Mouse (Mus musculus) G1E (cell line): Measurements from ENCODE around the gene Sfxn5. TPM values are rescaled to one million over a fixed set of nuclear protein-coding genes. Genes with fewer than 3 reads are reported as not detected.

Experiments used
- ATAC-seq: 2 replicates; pipeline ENCODE4 v1.8.0; 2016; ENCODE audit warnings: mild to moderate bottlenecking; ENCODE audit not compliant: insufficient number of reproducible peaks, poor library complexity, low FRiP score, severe bottlenecking; ENCODE audit errors: extremely low read depth
- DNase-seq: peaks from one replicate; pipeline ENCODE4 v3.0.0; 2012; ENCODE audit warnings: low spot score
- H3K27me3 ChIP-seq: 2 replicates; pipeline ENCODE4 v1.6.1; 2012; ENCODE audit warnings: mild to moderate bottlenecking, low read length, inconsistent platforms; ENCODE audit not compliant: insufficient read depth
- H3K36me3 ChIP-seq: replicated peaks from 2 replicates; pipeline ENCODE3; 2012; ENCODE audit warnings: mild to moderate bottlenecking, inconsistent platforms
- H3K4me1 ChIP-seq: 2 replicates; pipeline ENCODE4 v1.6.1; 2012; ENCODE audit warnings: low read depth, low read length, inconsistent platforms, mixed read lengths; ENCODE audit not compliant: insufficient read depth
- H3K4me3 ChIP-seq: 2 replicates; pipeline ENCODE4 v1.5.1; 2012; ENCODE audit warnings: low read depth, mild to moderate bottlenecking, inconsistent platforms, low read length, moderate library complexity, mixed read lengths
- H3K9me3 ChIP-seq: replicated peaks from 2 replicates; pipeline ENCODE4 v1.6.1; 2012; ENCODE audit warnings: inconsistent platforms
- CTCF ChIP-seq: IDR thresholded peaks from 2 replicates; pipeline ENCODE4 v1.5.1; 2012; ENCODE audit warnings: low read depth, low read length, inconsistent platforms, mixed read lengths
- GATA1 ChIP-seq: IDR thresholded peaks from 2 replicates; pipeline ENCODE4 v1.6.1; 2012; ENCODE audit warnings: borderline replicate concordance, low read length, inconsistent platforms, mixed read lengths
- GATA2 ChIP-seq: IDR thresholded peaks from 2 replicates; pipeline ENCODE4 v1.6.1; 2012; ENCODE audit warnings: low read depth, low read length, inconsistent platforms, borderline replicate concordance
- POLR2AphosphoS5 ChIP-seq: IDR thresholded peaks from 2 replicates; pipeline ENCODE4 v1.6.1; 2012; ENCODE audit warnings: low read depth, low read length, inconsistent platforms; ENCODE audit not compliant: insufficient replicate concordance
- TAL1 ChIP-seq: conservative IDR thresholded peaks from 2 replicates; pipeline ENCODE4 v1.6.1; 2012; ENCODE audit warnings: low read depth, low read length, inconsistent platforms, mixed read lengths
- polyA plus RNA-seq: library from polyadenylated mRNA; stranded (reverse); fragments of >175 nt; gene quantifications from 2 replicates; pipeline ENCODE4 v1.2.3, GENCODE M21; 2012
- total RNA-seq, 2 experiments: library from RNA; stranded (forward) in 1 of 2; stranded (reverse) in 1 of 2; fragments of 200-1000 nt in 1 of 2; fragments of >200 nt in 1 of 2; fragmentation: Nextera tagmentation in 1 of 2; gene quantifications; 2 replicates each; pipeline ENCODE4 v1.2.3; 2014 to 2017

The Sfxn5 gene
- total and polyA plus RNA-seq, 3 experiments, result 0.04 to 0.38 TPM; not detected in 1

GRCm38 (mm10) chr6:85218684-85219445, 114.4 kb downstream of the Sfxn5 start:
- no peak for ATAC-seq
- DNase-seq, result no peak
- no peak for TF ChIP-seq TAL1
- no peak for TF ChIP-seq CTCF
- no peak for TF ChIP-seq GATA2
- no peak for TF ChIP-seq GATA1
- TF ChIP-seq POLR2AphosphoS5, result no peak
- no peaks in the 10 kb centered on the region for H3K36me3 ChIP-seq
- H3K4me1 ChIP-seq, result no peaks in the 10 kb centered on the region
- no peaks in the 10 kb centered on the region for H3K9me3 ChIP-seq
- no peak overlapping the region for H3K4me3 ChIP-seq
- peaks cover 25% of the 10 kb centered on the region for H3K27me3 ChIP-seq

- Histone ChIP-seq H3K4me3 (no peak overlapping the region), H3K27me3 (peaks cover 22% of the 10 kb centered on the region), H3K36me3 (no peaks in the 10 kb centered on the region), H3K9me3 (no peaks in the 10 kb centered on the region), H3K4me1 (no peaks in the 10 kb centered on the region)
- no peak for ATAC-seq
- DNase-seq, result no peak
- TF ChIP-seq CTCF (no peak), TAL1 (no peak), POLR2AphosphoS5 (no peak), GATA2 (no peak), GATA1 (no peak)
Measured at GRCm38 (mm10) chr6:85218251-85218650, 115.0 kb downstream of the Sfxn5 start.

DNA sequence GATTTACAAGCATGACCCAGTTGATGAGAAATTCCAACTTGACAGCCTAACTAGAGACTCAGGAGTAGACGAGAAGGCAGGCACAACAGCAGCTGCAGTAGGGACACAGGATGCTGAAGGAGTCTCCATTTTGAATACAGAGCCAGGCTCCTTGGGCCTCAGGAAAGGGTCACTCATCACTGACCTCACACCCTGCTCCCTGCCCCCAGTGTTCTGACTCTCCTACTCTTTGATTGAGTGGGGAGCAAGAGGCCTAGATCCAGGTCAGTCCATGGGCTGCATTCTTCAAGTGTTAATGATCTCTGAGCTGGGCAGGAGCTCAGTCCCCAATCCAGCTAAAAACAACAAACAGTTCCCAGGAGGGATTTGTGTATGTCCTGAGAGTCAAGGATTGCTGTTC, 122.5 kb downstream of the Sfxn5 start:
- no peaks in the 10 kb centered on the region for H3K36me3 ChIP-seq
- H3K4me3 ChIP-seq, result no peak overlapping the region
- DNase-seq (no peak), ATAC-seq (no peak)
- H3K27me3 ChIP-seq, result peaks cover 6% of the 10 kb centered on the region; the same call in 1 of the 2 replicates
- TF ChIP-seq GATA1 (no peak), CTCF (no peak), POLR2AphosphoS5 (no peak), GATA2 (no peak), TAL1 (no peak)
- no peaks in the 10 kb centered on the region for H3K9me3 ChIP-seq
- H3K4me1 ChIP-seq, result no peaks in the 10 kb centered on the region

DNA sequence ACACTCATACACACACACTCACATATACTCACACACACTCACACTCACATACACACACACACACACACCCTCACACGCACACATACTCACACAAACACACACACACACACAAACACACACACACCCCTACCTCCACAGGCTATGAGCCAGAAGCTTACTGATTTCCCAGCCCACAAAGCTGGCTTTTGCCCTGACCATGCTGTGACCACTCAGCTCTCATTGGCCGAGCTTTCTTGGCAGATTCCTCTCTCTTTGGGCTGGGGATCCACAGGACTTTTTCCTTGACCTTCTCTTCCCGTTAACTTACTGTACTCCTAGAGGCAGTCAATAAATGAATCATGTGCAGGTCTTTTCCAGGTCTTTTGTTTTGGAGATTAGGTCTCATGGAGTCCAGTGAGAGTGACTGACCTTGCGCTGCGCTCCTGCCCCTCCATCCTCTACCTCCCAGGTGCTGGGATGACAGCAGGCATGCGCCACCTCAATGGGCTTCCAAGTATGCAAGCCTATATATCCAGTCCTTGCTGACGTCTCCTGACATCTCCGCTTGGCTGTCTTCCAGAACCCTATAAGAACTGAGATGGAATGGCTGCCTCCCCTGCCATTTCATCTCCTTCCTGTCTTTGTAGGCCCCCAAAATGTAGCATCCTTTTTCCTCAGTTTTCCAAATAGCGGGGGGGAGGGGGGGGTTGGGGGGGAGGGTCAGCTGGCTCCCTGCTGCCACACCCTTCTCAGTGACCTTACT, 123.8 kb downstream of the Sfxn5 start:
- no peak for DNase-seq
- H3K4me3 ChIP-seq, result no peak overlapping the region

GRCm38 (mm10) chr6:85207345-85207744, 125.9 kb downstream of the Sfxn5 start:
- Histone ChIP-seq H3K36me3 (no peaks in the 10 kb centered on the region), H3K27me3 (peaks cover under 1% of the 10 kb centered on the region), H3K9me3 (no peaks in the 10 kb centered on the region), H3K4me3 (no peak overlapping the region), H3K4me1 (no peaks in the 10 kb centered on the region)
- no peak for DNase-seq
- TF ChIP-seq TAL1, result no peak
- no peak for TF ChIP-seq GATA2
- TF ChIP-seq CTCF, result no peak
- no peak for TF ChIP-seq POLR2AphosphoS5
- TF ChIP-seq GATA1, result no peak
- ATAC-seq, result no peak

More for the DNA sequence above, 123.8 kb downstream of the Sfxn5 start:
- Histone ChIP-seq H3K36me3 (no peaks in the 10 kb centered on the region), H3K4me1 (no peaks in the 10 kb centered on the region), H3K27me3 (peaks cover 4% of the 10 kb centered on the region), H3K9me3 (no peaks in the 10 kb centered on the region)
- TF ChIP-seq GATA1 (no peak), CTCF (no peak), TAL1 (no peak), GATA2 (no peak), POLR2AphosphoS5 (no peak)
- no peak for ATAC-seq

- H3K36me3 ChIP-seq, result no peaks in the 10 kb centered on the region
- peaks cover 3% of the 10 kb centered on the region for H3K27me3 ChIP-seq
- no peak for TF ChIP-seq TAL1
- no peak for TF ChIP-seq CTCF
- no peak for TF ChIP-seq GATA2
- TF ChIP-seq POLR2AphosphoS5, result no peak
- TF ChIP-seq GATA1, result no peak
- ATAC-seq (no peak), DNase-seq (no peak)
- no peaks in the 10 kb centered on the region for H3K9me3 ChIP-seq
- no peaks in the 10 kb centered on the region for H3K4me1 ChIP-seq
- H3K4me3 ChIP-seq, result no peak overlapping the region
Measured at GRCm38 (mm10) chr6:85206939-85207285, 126.3 kb downstream of the Sfxn5 start.
